10 mouse cellular contexts compared by ENCODE assay signal in the genomic region with DNA sequence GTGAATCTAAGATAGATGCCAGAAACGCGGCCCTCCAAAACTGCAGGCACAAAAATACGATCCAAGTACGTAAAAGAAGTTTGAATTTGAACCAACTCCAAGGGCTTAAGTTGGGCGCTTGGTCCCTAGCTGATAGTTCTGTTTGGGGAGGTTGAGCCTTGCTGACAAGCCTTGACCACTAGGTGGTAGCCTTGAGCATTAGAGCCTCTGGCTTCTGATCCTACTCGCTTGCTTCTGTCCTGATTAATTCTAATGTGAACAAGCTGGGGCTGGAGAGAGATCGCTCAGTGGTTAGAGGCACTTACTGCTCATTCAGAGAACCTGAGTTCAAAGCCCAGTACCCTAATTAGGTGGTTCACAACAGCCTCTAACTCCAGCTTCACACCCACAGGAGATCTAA. TPM values are rescaled to one million over a fixed set of nuclear protein-coding genes. Genes with fewer than 3 reads are reported as not detected.
A peak's percentile ranks its signal among the peaks of the same experiment; 100 is the strongest.
DNase-seq lines count a peak whose midpoint lies in the region; ATAC-seq lines count a peak whose summit lies in the region.
"Had no signal": no experiment of that assay in that cellular context is flagged by ENCODE, and none has a peak within 500 bp of the region (broad histone marks: within the 10 kb centered on the region; RNA-seq: fewer than 3 reads in every experiment).

No protein-coding gene starts in this region.

- H3K4me1 ChIP-seq in neural tube, embryonic 15.5 days: no peaks in the 10 kb centered on the region
- H3K4me1 ChIP-seq in embryonic facial prominence, embryonic 15.5 days: no peaks in the 10 kb centered on the region
- H3K4me1 ChIP-seq in midbrain, embryonic 14.5 days (ENCODE audit: control insufficient read depth, insufficient read depth, low read length): 0 out of 2 replicates have a peak, but pooled peaks cover 3% of the 10 kb centered on the region
- H3K4me1 ChIP-seq: embryonic facial prominence, embryonic 12.5 days had no signal

- H3K4me3 ChIP-seq in neural tube, embryonic 15.5 days (replicated peaks): no peak overlapping the region
- H3K4me3 ChIP-seq in embryonic facial prominence, embryonic 15.5 days (replicated peaks): no peak overlapping the region
- no peak overlapping the region for H3K4me3 ChIP-seq in midbrain, embryonic 14.5 days (replicated peaks; ENCODE audit: low read depth, low read length)
- H3K4me3 ChIP-seq: embryonic facial prominence, embryonic 12.5 days; myocyte had no signal

- no peak for ATAC-seq in neural tube, embryonic 15.5 days (ENCODE audit: low FRiP score)
- peak; percentile 19; the same call in 1 of the 2 replicates for ATAC-seq in embryonic facial prominence, embryonic 15.5 days (ENCODE audit: insufficient number of reproducible peaks, low FRiP score, low TSS enrichment, low read depth)
- ATAC-seq in midbrain, embryonic 14.5 days (ENCODE audit: low FRiP score, low TSS enrichment): no peak

- no peak overlapping the region for H3K9ac ChIP-seq in neural tube, embryonic 15.5 days (replicated peaks)
- H3K9ac ChIP-seq in embryonic facial prominence, embryonic 15.5 days: no peak overlapping the region
- H3K9ac ChIP-seq in midbrain, embryonic 14.5 days (replicated peaks; ENCODE audit: low read length): no peak overlapping the region
- H3K9ac ChIP-seq: embryonic facial prominence, embryonic 12.5 days had no signal

- H3K27me3 ChIP-seq in neural tube, embryonic 15.5 days (replicated peaks): peaks cover 4% of the 10 kb centered on the region; the same call in 1 of the 2 replicates
- no peaks in the 10 kb centered on the region for H3K27me3 ChIP-seq in embryonic facial prominence, embryonic 15.5 days
- peaks cover 17% of the 10 kb centered on the region for H3K27me3 ChIP-seq in midbrain, embryonic 14.5 days (ENCODE audit: control insufficient read depth, insufficient read depth, low read length)
- H3K27me3 ChIP-seq: embryonic facial prominence, embryonic 12.5 days had no signal

- no peaks in the 10 kb centered on the region for H3K9me3 ChIP-seq in neural tube, embryonic 15.5 days (replicated peaks)
- no peaks in the 10 kb centered on the region for H3K9me3 ChIP-seq in embryonic facial prominence, embryonic 15.5 days (replicated peaks)
- H3K9me3 ChIP-seq in midbrain, embryonic 14.5 days (ENCODE audit: control insufficient read depth, low read length): no peaks in the 10 kb centered on the region
- H3K9me3 ChIP-seq: embryonic facial prominence, embryonic 12.5 days had no signal

- DNase-seq in neural tube, embryonic 10.5 days (ENCODE audit: extremely low spot score, low spot score): peak; percentile 54
- peak; percentile 38 to 73 for DNase-seq in adrenal gland, postnatal 36 days
- DNase-seq in hindlimb bud, embryonic 11.5 days (ENCODE audit: extremely low spot score, low read depth, low spot score): peak; percentile 84
- peak; percentile 38 to 57 for DNase-seq in left cerebral cortex, postnatal 10 days (ENCODE audit: extremely low spot score in 1 of 2, low spot score in 2 of 2)
- peak; percentile 91 for DNase-seq in midbrain, embryonic 14.5 days
- DNase-seq in thymus, adult 18-20 months: peak; percentile 24 to 28

- H3K4me2 ChIP-seq in neural tube, embryonic 15.5 days: no peak overlapping the region
- no peak overlapping the region for H3K4me2 ChIP-seq in embryonic facial prominence, embryonic 15.5 days (replicated peaks)
- no peak overlapping the region for H3K4me2 ChIP-seq in midbrain, embryonic 14.5 days (ENCODE audit: low read length)
- H3K4me2 ChIP-seq: embryonic facial prominence, embryonic 12.5 days had no signal

- 23% methylated on average over 7 of the region's 7 CpGs for WGBS in neural tube, embryonic 15.5 days
- 17% methylated on average over 7 of the region's 7 CpGs for WGBS in embryonic facial prominence, embryonic 15.5 days
- WGBS in midbrain, embryonic 14.5 days: 21% methylated on average over 7 of the region's 7 CpGs

- no peaks in the 10 kb centered on the region for H3K36me3 ChIP-seq in neural tube, embryonic 15.5 days
- H3K36me3 ChIP-seq in embryonic facial prominence, embryonic 15.5 days: no peaks in the 10 kb centered on the region
- no peaks in the 10 kb centered on the region for H3K36me3 ChIP-seq in midbrain, embryonic 14.5 days (ENCODE audit: control insufficient read depth, insufficient read depth, low read length)
- H3K36me3 ChIP-seq: embryonic facial prominence, embryonic 12.5 days had no signal

- no peak overlapping the region for H3K27ac ChIP-seq in neural tube, embryonic 15.5 days (replicated peaks)
- no peak overlapping the region for H3K27ac ChIP-seq in embryonic facial prominence, embryonic 15.5 days (replicated peaks)
- H3K27ac ChIP-seq in midbrain, embryonic 14.5 days (replicated peaks; ENCODE audit: low read depth, low read length): no peak overlapping the region
- H3K27ac ChIP-seq: embryonic facial prominence, embryonic 12.5 days had no signal

- intact Hi-C loops in left cerebral cortex, postnatal 10 days (cut with DNase I): loop anchor here (5.0 kb wide), 1 partner anchor 386 kb away; no protein-coding TSS in a partner anchor

RNA-seq across cellular contexts. Expression of gene Dynlrb2, which starts 23.9 kb away (rescaled TPM):
- polyA plus RNA-seq in neural tube, embryonic 15.5 days (2015; fragmentation: Nextera tagmentation; extraction: Ambion mirVana): 5.8 and 7.0 TPM in 2 replicates
- total RNA-seq in adrenal gland, postnatal 36 days (2021): not detected
- 60.2 and 126 TPM in 2 replicates for polyA plus RNA-seq in embryonic facial prominence, embryonic 15.5 days (2015; fragmentation: Nextera tagmentation; extraction: Ambion mirVana)
- 1 to 10 TPM; 1.0 to 1.5 TPM for total RNA-seq in left cerebral cortex, postnatal 10 days (2021)
- polyA plus RNA-seq in midbrain, embryonic 14.5 days (2014; fragmentation: Nextera tagmentation; extraction: Ambion mirVana): 6.7 and 7.5 TPM in 2 replicates

Comparison
In these comparisons a context has a peak if more than half of its experiments do, and no peak if none do; other contexts are left out.
1. DNase-seq: peak in every context shown above with its lines; median percentile 91 in midbrain, embryonic 14.5 days; 84 in hindlimb bud, embryonic 11.5 days; 56 in adrenal gland, postnatal 36 days; 54 in neural tube, embryonic 10.5 days; 48 in left cerebral cortex, postnatal 10 days; 26 in thymus, adult 18-20 months.